Mouse (Mus musculus): ENCODE data around the gene Tsga10ip. TPM values are rescaled to one million over a fixed set of nuclear protein-coding genes. Genes with fewer than 3 reads are reported as not detected.

Tsga10ip gene
- total and polyA plus RNA-seq, 3 experiments, result 0.87 to 0.89 TPM; not detected in 1

DNA sequence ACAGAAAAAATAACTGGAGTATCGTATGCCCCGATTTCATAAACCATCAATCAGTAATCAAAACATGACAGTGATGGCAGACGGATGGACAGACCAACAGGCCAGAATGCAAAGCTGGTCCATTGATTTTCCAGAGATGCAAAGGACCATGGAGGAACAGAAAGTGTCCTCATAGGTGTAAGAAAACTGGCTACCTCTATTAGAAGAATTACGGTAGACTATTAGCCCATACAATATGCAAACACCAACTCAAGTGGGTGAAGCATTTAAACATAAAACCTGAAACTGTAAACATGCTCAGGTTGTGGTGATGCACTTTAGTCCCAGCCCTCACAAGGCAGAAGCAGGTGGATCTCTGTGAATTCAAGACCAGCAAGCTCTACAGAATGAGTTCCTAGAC lies 7.0 kb downstream of the Tsga10ip start:
- dilution Hi-C loops (cut with MboI; ENCODE audit: extremely low pct_ligation_motif_present, extremely low pct_unique_long_range_greater_than_20kb, low sequenced_read_pairs) (no loop called here), in situ Hi-C loops (cut with MboI; ENCODE audit: low pct_ligation_motif_present, low pct_unique_long_range_greater_than_20kb, low sequenced_read_pairs) (no loop called here)
- H3K4me2 ChIP-seq (ENCODE audit: insufficient read depth, low read depth, poor library complexity, severe bottlenecking), result no peak overlapping the region
- no peak overlapping the region for H3K27ac ChIP-seq (ENCODE audit: insufficient read depth, low read depth)
- peaks cover 0 to 6% of the 10 kb centered on the region in 2 experiments for H3K36me3 ChIP-seq (replicated peaks in 1 of 2; ENCODE audit: control insufficient read depth in 1 of 2, insufficient read depth in 1 of 2, low read length in 1 of 2)
- peaks cover 2 to 22% of the 10 kb centered on the region in 2 experiments for H3K4me1 ChIP-seq (ENCODE audit: control insufficient read depth in 1 of 2, insufficient read depth in 2 of 2)
- no peak overlapping the region for H3K4me3 ChIP-seq (replicated peaks in 1 of 3; ENCODE audit: low read depth in 2 of 3, low read length in 2 of 3, poor library complexity in 1 of 3)
- TF ChIP-seq USF1 (IDR thresholded peaks at IDR 0.05; ENCODE audit: low read depth, low read length) (no peak), RAD21 (IDR thresholded peaks at IDR 0.05; ENCODE audit: low read depth, low read length) (no peak), MXI1 (IDR thresholded peaks at IDR 0.05; ENCODE audit: low read depth, low read length) (peak; percentile 99), ELF1 (IDR thresholded peaks at IDR 0.05; ENCODE audit: low read depth, low read length) (no peak), JUND (conservative IDR thresholded peaks at IDR 0.05; ENCODE audit: low read depth, low read length) (no peak)
- DNase-seq (ENCODE audit: extremely low read depth), result no peak
- H3K79me2 ChIP-seq (replicated peaks; ENCODE audit: control insufficient read depth, extremely low read depth, insufficient read depth, poor library complexity, severe bottlenecking), result no peaks in the 10 kb centered on the region
- no peaks in the 10 kb centered on the region for H3K9me3 ChIP-seq (replicated peaks; ENCODE audit: low read length)
- no peak overlapping the region for H3K9ac ChIP-seq (ENCODE audit: insufficient read depth, low read depth)
- H3K27me3 ChIP-seq (replicated peaks), result no peaks in the 10 kb centered on the region

DNA sequence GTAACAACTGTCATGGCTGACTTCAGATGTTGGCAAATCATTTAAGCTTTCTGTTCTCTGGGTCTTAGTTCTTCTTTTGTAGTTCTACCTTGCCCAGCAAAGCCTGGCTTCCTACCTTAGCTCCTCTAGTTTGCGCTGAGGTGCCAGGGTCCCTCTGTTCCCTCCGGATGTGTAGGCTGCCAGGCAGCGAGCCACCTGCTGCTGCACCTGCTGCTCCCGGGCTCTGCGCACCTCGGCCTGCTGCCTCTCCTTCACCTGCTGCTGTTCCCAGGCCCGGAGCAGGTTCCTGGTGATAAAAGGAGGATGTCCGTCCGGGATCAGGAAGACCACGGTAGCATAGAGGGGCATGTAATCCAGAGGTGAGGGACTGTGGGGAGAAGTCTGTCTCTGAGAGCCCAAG lies 8.2 kb downstream of the Tsga10ip start:
- DNase-seq (ENCODE audit: extremely low read depth), result no peak
- in situ Hi-C loops (cut with MboI; ENCODE audit: low pct_ligation_motif_present, low pct_unique_long_range_greater_than_20kb, low sequenced_read_pairs), result no loop called here
- Histone ChIP-seq H3K4me3 (replicated peaks in 1 of 3; ENCODE audit: low read depth in 2 of 3, low read length in 2 of 3, poor library complexity in 1 of 3) (no peak overlapping the region), H3K79me2 (replicated peaks; ENCODE audit: control insufficient read depth, extremely low read depth, insufficient read depth, poor library complexity, severe bottlenecking) (no peaks in the 10 kb centered on the region), H3K9ac (ENCODE audit: insufficient read depth, low read depth) (no peak overlapping the region), H3K4me1 (ENCODE audit: control insufficient read depth in 1 of 2, insufficient read depth in 2 of 2) (peaks cover 3 to 19% of the 10 kb centered on the region in 2 experiments), H3K27ac (ENCODE audit: insufficient read depth, low read depth) (no peak overlapping the region), H3K9me3 (replicated peaks; ENCODE audit: low read length) (no peaks in the 10 kb centered on the region), H3K4me2 (ENCODE audit: insufficient read depth, low read depth, poor library complexity, severe bottlenecking) (no peak overlapping the region), H3K36me3 (replicated peaks in 1 of 2; ENCODE audit: control insufficient read depth in 1 of 2, insufficient read depth in 1 of 2, low read length in 1 of 2) (peaks cover 0 to 6% of the 10 kb centered on the region in 2 experiments), H3K27me3 (replicated peaks) (no peaks in the 10 kb centered on the region)
- TF ChIP-seq SIN3A (IDR thresholded peaks at IDR 0.05; ENCODE audit: low read length), result no peak
- dilution Hi-C loops (cut with MboI; ENCODE audit: extremely low pct_ligation_motif_present, extremely low pct_unique_long_range_greater_than_20kb, low sequenced_read_pairs), result no loop called here

DNA sequence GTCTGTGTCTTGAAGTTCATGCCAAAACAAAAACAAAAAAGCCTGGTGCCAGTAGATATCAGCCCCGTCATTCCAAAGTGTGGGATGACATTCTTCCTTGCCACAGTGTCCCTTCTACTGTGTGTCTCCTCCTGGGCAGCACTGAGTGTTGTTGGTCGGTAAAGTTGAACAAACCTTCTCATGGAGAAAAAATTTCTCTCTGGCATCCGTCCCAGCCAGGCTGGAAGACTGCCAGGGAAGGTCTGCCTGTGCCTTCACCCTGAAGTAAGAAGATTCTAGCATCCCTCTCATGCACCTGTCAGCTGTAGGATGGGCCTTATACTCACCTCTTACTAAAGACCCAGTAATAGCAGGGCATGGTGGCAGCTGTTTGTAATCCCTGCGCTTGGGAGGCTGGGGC lies 9.4 kb downstream of the Tsga10ip start:
- H3K36me3 ChIP-seq (replicated peaks in 1 of 2; ENCODE audit: control insufficient read depth in 1 of 2, insufficient read depth in 1 of 2, low read length in 1 of 2), result peaks cover 0 to 6% of the 10 kb centered on the region in 2 experiments
- no peak overlapping the region for H3K27ac ChIP-seq (ENCODE audit: insufficient read depth, low read depth)
- in situ Hi-C loops (cut with MboI; ENCODE audit: low pct_ligation_motif_present, low pct_unique_long_range_greater_than_20kb, low sequenced_read_pairs) (no loop called here), dilution Hi-C loops (cut with MboI; ENCODE audit: extremely low pct_ligation_motif_present, extremely low pct_unique_long_range_greater_than_20kb, low sequenced_read_pairs) (no loop called here)
- H3K9me3 ChIP-seq (replicated peaks; ENCODE audit: low read length), result no peaks in the 10 kb centered on the region
- no peak overlapping the region for H3K9ac ChIP-seq (ENCODE audit: insufficient read depth, low read depth)
- H3K4me2 ChIP-seq (ENCODE audit: insufficient read depth, low read depth, poor library complexity, severe bottlenecking), result no peak overlapping the region
- no peak for TF ChIP-seq IRF4 (IDR thresholded peaks at IDR 0.05; ENCODE audit: low read depth, low read length)
- TF ChIP-seq GABPA (IDR thresholded peaks at IDR 0.05; ENCODE audit: insufficient replicate concordance, low read depth, low read length), result no peak
- TF ChIP-seq PAX5 (IDR thresholded peaks at IDR 0.05; ENCODE audit: low read length), result no peak
- no peak for TF ChIP-seq MEF2A (IDR thresholded peaks at IDR 0.05; ENCODE audit: borderline replicate concordance, low read depth, low read length)
- no peak for TF ChIP-seq RCOR1 (conservative IDR thresholded peaks at IDR 0.05; ENCODE audit: low read depth, low read length)
- TF ChIP-seq POLR2A (IDR thresholded peaks at IDR 0.05; ENCODE audit: low read depth, low read length), result no peak
- no peak for TF ChIP-seq TBP (conservative IDR thresholded peaks at IDR 0.05; ENCODE audit: low read depth, low read length)
- TF ChIP-seq MYC (IDR thresholded peaks at IDR 0.05; ENCODE audit: low read depth, low read length), result no peak
- no peak for TF ChIP-seq NELFE (IDR thresholded peaks at IDR 0.05; ENCODE audit: low read depth, low read length)
- no peak for TF ChIP-seq SMC3 (IDR thresholded peaks at IDR 0.05; ENCODE audit: low read depth, low read length)
- no peak for TF ChIP-seq MAZ (IDR thresholded peaks at IDR 0.05; ENCODE audit: low read depth, low read length)
- no peak for TF ChIP-seq MAFK (IDR thresholded peaks at IDR 0.05; ENCODE audit: insufficient replicate concordance, low read length)
- no peak for DNase-seq (ENCODE audit: extremely low read depth)
- H3K4me3 ChIP-seq (replicated peaks in 1 of 3; ENCODE audit: low read depth in 2 of 3, low read length in 2 of 3, poor library complexity in 1 of 3), result no peak overlapping the region
- H3K4me1 ChIP-seq (ENCODE audit: control insufficient read depth in 1 of 2, insufficient read depth in 2 of 2), result peaks cover 3 to 19% of the 10 kb centered on the region in 2 experiments
- H3K79me2 ChIP-seq (replicated peaks; ENCODE audit: control insufficient read depth, extremely low read depth, insufficient read depth, poor library complexity, severe bottlenecking), result peaks cover 5% of the 10 kb centered on the region
- no peaks in the 10 kb centered on the region for H3K27me3 ChIP-seq (replicated peaks)

All from CH12.LX (cell line).